Mouse (Mus musculus): ENCODE measurements around the gene Mllt11.

GRCm38 (mm10) chr3:95186888-95187287 is 45.1 kb downstream of the Mllt11 start:
- TF ChIP-seq POLR2A (IDR thresholded peaks at IDR 0.05; ENCODE audit: insufficient read depth, low read depth, low read length) = no peak
- TF ChIP-seq CTCF (IDR thresholded peaks at IDR 0.05; ENCODE audit: insufficient read depth, low read depth, low read length) = no peak
